Mouse (Mus musculus) hindbrain, embryonic 10.5 days (tissue): ENCODE measurements around the gene Sos2. TPM values are rescaled to one million over a fixed set of nuclear protein-coding genes. Genes with fewer than 3 reads are reported as not detected.
"Not testable (repeated sequence)": the region's sequence is repeated elsewhere in the genome, so short reads cannot be mapped to it uniquely, and the experiment has no call there.

Source experiments
- DNase-seq: peaks from one replicate; pipeline ENCODE4 v3.0.0-alpha.2; 2017; ENCODE audit warnings: low spot score
- H3K27ac ChIP-seq: fragments of 300-500 bp; sonication (generic); 2 replicates; pipeline ENCODE4 v1.5.1; 2016; ENCODE audit warnings: mild to moderate bottlenecking, moderate library complexity
- H3K27me3 ChIP-seq: fragments of 300-500 bp; sonication (generic); 2 replicates; pipeline ENCODE4 v1.6.1; 2016; ENCODE audit warnings: mild to moderate bottlenecking; ENCODE audit not compliant: poor library complexity, insufficient read depth, severe bottlenecking
- H3K36me3 ChIP-seq: fragments of 300-500 bp; sonication (generic); 2 replicates; pipeline ENCODE4 v1.6.1; 2016; ENCODE audit warnings: mild to moderate bottlenecking, moderate library complexity
- H3K4me1 ChIP-seq: fragments of 300-500 bp; sonication (generic); replicated peaks from 2 replicates; pipeline ENCODE4 v1.6.1; 2016; ENCODE audit warnings: mild to moderate bottlenecking
- H3K4me3 ChIP-seq: fragments of 300-500 bp; sonication (generic); 2 replicates; pipeline ENCODE4 v1.5.1; 2016; ENCODE audit warnings: mild to moderate bottlenecking, moderate library complexity
- H3K9me3 ChIP-seq: fragments of 300-500 bp; sonication (generic); 2 replicates; pipeline ENCODE4 v1.6.1; 2016; ENCODE audit warnings: mild to moderate bottlenecking, moderate library complexity
- WGBS: fragments of 180-500 bp; shearing (Covaris S2); methylation state at CpG from one replicate; pipeline ENCODE4 v1.1.7; 2016; 5-methylcytosine and 5-hydroxymethylcytosine counted together
- polyA plus RNA-seq: library from polyadenylated mRNA; unstranded; fragments of >200 nt; fragmentation: Nextera tagmentation; extraction: Ambion mirVana; gene quantifications from 2 replicates; pipeline ENCODE4 v1.2.1, GENCODE M21; 2016

Sos2 gene
- polyA plus RNA-seq, 1 experiment from 2014 or later, result 8.5 TPM

DNA sequence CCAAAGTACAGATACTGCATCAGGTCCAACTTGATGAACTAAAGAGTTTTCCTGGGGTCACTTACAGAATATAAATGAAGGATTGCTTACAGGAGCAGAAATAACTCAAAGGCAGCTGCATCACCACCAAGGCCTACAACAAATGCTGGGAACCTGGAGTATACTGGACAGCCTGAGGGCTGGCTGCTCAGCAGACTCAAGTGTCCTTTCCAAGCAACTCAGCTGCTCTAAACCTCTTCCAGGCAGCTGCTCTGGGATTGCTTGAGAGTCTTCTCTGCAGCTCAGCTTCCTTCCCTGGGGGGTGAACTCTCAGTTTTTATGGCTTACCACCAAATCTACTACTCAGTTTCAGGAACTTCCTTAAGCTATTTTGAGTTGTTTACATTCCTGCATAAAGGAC lies 7.4 kb upstream of the Sos2 start:
- H3K4me3 ChIP-seq, result no peak overlapping the region
- no peak for DNase-seq
- H3K36me3 ChIP-seq, result peaks cover 10% of the 10 kb centered on the region
- H3K27ac ChIP-seq, result no peak overlapping the region
- H3K27me3 ChIP-seq, result no peaks in the 10 kb centered on the region
- H3K4me1 ChIP-seq, result no peaks in the 10 kb centered on the region
- H3K9me3 ChIP-seq, result no peaks in the 10 kb centered on the region

DNA sequence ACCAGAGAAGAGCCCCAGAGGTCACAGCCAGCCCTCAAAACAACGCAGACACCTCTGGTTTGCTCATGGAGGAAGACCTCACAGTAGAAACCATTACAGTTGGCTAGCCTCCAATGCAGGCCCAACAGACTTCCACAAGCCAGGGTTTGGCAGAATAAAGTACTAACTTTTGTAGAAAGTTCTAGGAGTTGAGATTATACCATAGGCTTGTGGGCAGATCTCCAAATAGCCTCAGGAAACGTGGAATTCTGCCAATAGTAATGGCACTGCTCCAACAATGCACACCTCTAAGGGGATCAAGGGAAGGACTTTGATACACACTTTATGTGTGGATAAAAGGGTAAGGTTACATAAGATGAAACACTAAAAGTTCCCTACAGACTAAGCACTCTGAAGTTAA lies 6.7 kb upstream of the Sos2 start:
- Histone ChIP-seq H3K27me3 (peaks cover 4% of the 10 kb centered on the region; the same call in 1 of the 2 replicates), H3K4me3 (no peak overlapping the region), H3K9me3 (no peaks in the 10 kb centered on the region), H3K27ac (no peak overlapping the region), H3K4me1 (no peaks in the 10 kb centered on the region), H3K36me3 (peaks cover 6% of the 10 kb centered on the region)
- WGBS, result 92% methylated on average over 2 of the region's 2 CpGs
- no peak for DNase-seq

DNA sequence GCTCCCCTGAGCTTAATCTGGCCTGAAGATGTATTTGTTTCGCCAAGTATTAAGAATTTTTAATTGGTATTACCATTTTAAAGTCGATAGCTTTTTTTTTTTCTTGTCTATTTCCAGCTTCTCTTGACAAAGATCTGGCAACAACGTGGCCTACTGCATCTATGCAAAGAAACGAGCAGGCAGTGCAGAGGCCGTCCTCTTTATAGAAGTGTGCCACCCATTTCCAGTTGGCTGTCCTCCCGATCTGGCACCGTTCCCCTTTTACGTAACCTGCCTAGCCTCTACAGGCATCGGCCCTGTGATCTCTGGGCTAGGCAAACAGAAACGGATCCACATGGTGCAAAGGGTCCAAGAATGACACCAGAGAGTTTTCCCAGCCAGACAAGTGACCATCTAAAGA lies 1.9 kb upstream of the Sos2 start:
- Histone ChIP-seq H3K9me3 (no peaks in the 10 kb centered on the region), H3K27ac (no peak overlapping the region), H3K27me3 (peaks cover 4% of the 10 kb centered on the region; the same call in 1 of the 2 replicates), H3K4me3 (no peak overlapping the region), H3K4me1 (peaks cover 11% of the 10 kb centered on the region), H3K36me3 (no peaks in the 10 kb centered on the region)
- 64% methylated on average over 10 of the region's 10 CpGs for WGBS
- no peak for DNase-seq

GRCm38 (mm10) chr12:69682788-69683419 lies 1.3 kb upstream of the Sos2 start:
- 52% methylated on average over 14 of the region's 14 CpGs for WGBS
- no peaks in the 10 kb centered on the region for H3K9me3 ChIP-seq
- H3K36me3 ChIP-seq, result no peaks in the 10 kb centered on the region
- peaks cover 4% of the 10 kb centered on the region; the same call in 1 of the 2 replicates for H3K27me3 ChIP-seq
- no peak overlapping the region; the same call in 1 of the 2 replicates for H3K27ac ChIP-seq
- peaks cover 11% of the 10 kb centered on the region for H3K4me1 ChIP-seq
- no peak for DNase-seq
- H3K4me3 ChIP-seq, result peak overlapping the region; percentile 87

GRCm38 (mm10) chr12:69682065-69682787 lies 574 bp upstream of the Sos2 start:
- Histone ChIP-seq H3K4me1 (peaks cover 11% of the 10 kb centered on the region), H3K36me3 (no peaks in the 10 kb centered on the region), H3K9me3 (no peaks in the 10 kb centered on the region), H3K27me3 (peaks cover 4% of the 10 kb centered on the region; the same call in 1 of the 2 replicates), H3K27ac (peak overlapping the region; percentile 97), H3K4me3 (peak overlapping the region; percentile 87)
- peak; percentile 87 for DNase-seq
- WGBS, result 5% methylated on average over 54 of the region's 54 CpGs

- H3K4me3 ChIP-seq, result peak overlapping the region; percentile 87
- peaks cover 11% of the 10 kb centered on the region for H3K4me1 ChIP-seq
- 1% methylated on average over 56 of the region's 56 CpGs for WGBS
- H3K27me3 ChIP-seq, result peaks cover 4% of the 10 kb centered on the region; the same call in 1 of the 2 replicates
- no peaks in the 10 kb centered on the region for H3K36me3 ChIP-seq
- H3K27ac ChIP-seq, result peak overlapping the region; percentile 97
- no peaks in the 10 kb centered on the region for H3K9me3 ChIP-seq
- peak; percentile 57 for DNase-seq
Measured at GRCm38 (mm10) chr12:69680635-69681565, 752 bp downstream of the Sos2 start.

DNA sequence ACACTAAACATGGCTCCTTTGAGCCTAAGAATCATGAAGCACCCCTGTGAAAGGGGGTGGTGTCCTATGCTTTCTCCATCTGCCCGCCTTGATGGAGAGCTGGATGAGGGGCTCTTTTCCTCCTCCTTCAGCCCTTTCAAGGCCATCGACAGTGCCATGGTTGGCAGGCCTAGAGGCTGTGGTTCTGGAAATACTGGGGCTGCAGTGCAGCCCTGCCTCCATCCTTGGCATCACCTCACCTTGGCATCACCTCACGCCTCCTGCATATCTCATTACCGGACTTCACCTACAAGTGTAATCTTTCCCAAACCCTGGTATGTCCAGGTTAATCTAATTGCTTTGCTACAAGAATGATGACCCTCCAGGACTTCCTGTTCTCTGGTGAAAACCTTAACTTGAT lies 5.5 kb downstream of the Sos2 start:
- Histone ChIP-seq H3K9me3 (no peaks in the 10 kb centered on the region), H3K27me3 (no peaks in the 10 kb centered on the region), H3K4me1 (peaks cover 11% of the 10 kb centered on the region), H3K4me3 (no peak overlapping the region), H3K36me3 (0 out of 2 replicates have a peak, but pooled peaks cover 3% of the 10 kb centered on the region), H3K27ac (no peak overlapping the region)
- no peak for DNase-seq
- WGBS, result 95% methylated on average over 4 of the region's 4 CpGs

GRCm38 (mm10) chr12:69674576-69675537 lies 6.8 kb downstream of the Sos2 start:
- no peak for DNase-seq
- H3K36me3 ChIP-seq, result peaks cover 11% of the 10 kb centered on the region; the same call in 1 of the 2 replicates
- no peak overlapping the region for H3K27ac ChIP-seq
- peaks cover 3% of the 10 kb centered on the region for H3K4me1 ChIP-seq
- H3K27me3 ChIP-seq, result no peaks in the 10 kb centered on the region
- H3K4me3 ChIP-seq, result no peak overlapping the region
- WGBS, result 86% methylated on average over 10 of the region's 10 CpGs
- no peaks in the 10 kb centered on the region for H3K9me3 ChIP-seq

DNA sequence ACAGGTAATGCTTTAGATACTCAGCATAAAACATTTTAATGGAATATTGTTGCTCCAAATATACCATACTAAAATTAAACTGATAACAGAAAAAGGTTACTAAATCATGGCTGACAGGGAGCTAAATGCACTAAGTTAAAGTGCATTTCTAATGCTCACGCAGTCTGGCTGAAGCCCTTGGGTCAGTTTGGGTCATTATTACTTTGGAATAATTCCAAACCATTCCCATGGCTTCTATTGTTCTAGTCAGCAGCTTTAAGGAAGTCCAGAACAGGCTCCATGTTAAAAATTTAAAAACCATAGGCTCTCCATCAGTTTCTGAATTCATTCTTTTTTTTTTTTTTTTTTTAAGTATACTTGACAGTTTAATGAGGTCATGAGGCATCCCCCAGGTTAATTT lies 7.5 kb downstream of the Sos2 start:
- DNase-seq, result no peak
- H3K4me3 ChIP-seq, result no peak overlapping the region
- H3K4me1 ChIP-seq, result no peaks in the 10 kb centered on the region
- no peaks in the 10 kb centered on the region for H3K27me3 ChIP-seq
- 79% methylated on average over 1 of the region's 1 CpGs for WGBS
- no peaks in the 10 kb centered on the region for H3K9me3 ChIP-seq
- H3K27ac ChIP-seq, result no peak overlapping the region
- H3K36me3 ChIP-seq, result peaks cover 11% of the 10 kb centered on the region; the same call in 1 of the 2 replicates

- no peak for DNase-seq
- Histone ChIP-seq H3K9me3 (peaks cover 12% of the 10 kb centered on the region), H3K4me1 (no peaks in the 10 kb centered on the region), H3K4me3 (no peak overlapping the region), H3K27me3 (no peaks in the 10 kb centered on the region), H3K27ac (no peak overlapping the region), H3K36me3 (peaks cover 37% of the 10 kb centered on the region)
- 95% methylated on average over 5 of the region's 5 CpGs for WGBS
Measured at GRCm38 (mm10) chr12:69666721-69667120, 14.9 kb downstream of the Sos2 start.

DNA sequence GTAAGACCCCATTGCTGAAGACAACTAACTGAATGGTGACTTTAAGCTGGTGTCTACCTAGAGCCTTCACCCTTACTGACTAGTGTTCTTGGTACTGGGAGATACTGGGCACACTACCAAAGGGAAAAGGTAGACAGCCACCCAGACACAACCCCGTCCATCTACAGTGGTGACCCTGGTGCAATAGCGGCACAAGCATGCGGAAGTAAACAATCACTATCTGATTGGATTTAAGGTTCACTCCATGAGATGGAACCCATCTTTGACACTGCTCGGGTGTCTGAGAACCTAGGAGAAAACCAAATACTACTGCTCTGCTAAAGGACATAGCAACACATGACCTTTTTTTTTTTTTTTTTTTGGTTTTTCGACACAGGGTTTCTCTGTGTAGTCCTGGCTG lies 20.0 kb downstream of the Sos2 start:
- Histone ChIP-seq H3K9me3 (peaks cover 12% of the 10 kb centered on the region; the same call in 1 of the 2 replicates), H3K4me1 (no peaks in the 10 kb centered on the region), H3K36me3 (peaks cover 37% of the 10 kb centered on the region), H3K27ac (no peak overlapping the region), H3K4me3 (no peak overlapping the region), H3K27me3 (no peaks in the 10 kb centered on the region)
- WGBS, result 96% methylated on average over 5 of the region's 5 CpGs
- DNase-seq, result no peak

- H3K4me3 ChIP-seq, H3K9me3 ChIP-seq, DNase-seq, H3K27me3 ChIP-seq, H3K27ac ChIP-seq, H3K4me1 ChIP-seq: not testable (repeated sequence)
- peaks cover 52% of the 10 kb centered on the region for H3K36me3 ChIP-seq
Measured at GRCm38 (mm10) chr12:69653973-69654372, 27.7 kb downstream of the Sos2 start.
